16 mouse cellular contexts compared by ENCODE assay signal in genomic region chr6:108695844-108696821, GRCm38 (mm10). TPM values are rescaled to one million over a fixed set of nuclear protein-coding genes. Genes with fewer than 3 reads are reported as not detected.
DNase-seq lines count a peak whose midpoint lies in the region; ATAC-seq and TF ChIP-seq lines count a peak whose summit lies in the region.
"Had no signal": no experiment of that assay in that cellular context is flagged by ENCODE, and none has a peak within 500 bp of the region (broad histone marks: within the 10 kb centered on the region; RNA-seq: fewer than 3 reads in every experiment).

No protein-coding gene starts in this region.

- H3K27me3 ChIP-seq in CH12.LX (replicated peaks), result no peaks in the 10 kb centered on the region
- H3K27me3 ChIP-seq: intestine, embryonic 15.5 days; kidney, embryonic 15.5 days; lung, embryonic 15.5 days; neural tube, embryonic 12.5 days had no signal

- H3K9ac ChIP-seq in CH12.LX (ENCODE audit: insufficient read depth, low read depth), result peak overlapping the region; percentile 49
- H3K9ac ChIP-seq: hindbrain, embryonic 13.5 days; intestine, embryonic 15.5 days; kidney, embryonic 15.5 days; lung, embryonic 15.5 days; neural tube, embryonic 12.5 days had no signal

- no peaks in the 10 kb centered on the region for H3K9me3 ChIP-seq in CH12.LX (replicated peaks; ENCODE audit: low read length)
- H3K9me3 ChIP-seq: hindbrain, embryonic 13.5 days; intestine, embryonic 15.5 days; kidney, embryonic 15.5 days; lung, embryonic 15.5 days; neural tube, embryonic 12.5 days had no signal

- DNase-seq in CH12.LX (ENCODE audit: extremely low read depth), result peak; percentile 92
- DNase-seq in spleen, postnatal 10 days (ENCODE audit: low spot score in 2 of 2), result peak; percentile 32 to 39
- no peak for DNase-seq in frontal cortex, postnatal 10 days (ENCODE audit: low spot score in 2 of 2)
- no peak for DNase-seq in cerebellum, postnatal 36 days
- DNase-seq in layer of hippocampus, postnatal 14 days (ENCODE audit: low spot score in 2 of 2), result no peak
- DNase-seq: cerebellum, adult 11-12 months; thymus, adult 2 months had no signal

- H3K27ac ChIP-seq in CH12.LX (ENCODE audit: insufficient read depth, low read depth), result peak overlapping the region; percentile 96
- peak overlapping the region; percentile 66 for H3K27ac ChIP-seq in bone marrow, adult 2 months (ENCODE audit: control insufficient read depth, insufficient read depth, low read depth, low read length, poor library complexity)
- H3K27ac ChIP-seq: hindbrain, embryonic 13.5 days; intestine, embryonic 15.5 days; kidney, embryonic 15.5 days; layer of hippocampus, adult 2 months; lung, embryonic 15.5 days; neural tube, embryonic 12.5 days had no signal

- H3K4me2 ChIP-seq in CH12.LX (ENCODE audit: insufficient read depth, low read depth, poor library complexity, severe bottlenecking), result peak overlapping the region; percentile 77
- H3K4me2 ChIP-seq: hindbrain, embryonic 13.5 days; intestine, embryonic 15.5 days; kidney, embryonic 15.5 days; lung, embryonic 15.5 days; neural tube, embryonic 12.5 days had no signal

- TF ChIP-seq EP300 in CH12.LX (IDR thresholded peaks at IDR 0.05; ENCODE audit: low read length), result peak; percentile 91

- no peaks in the 10 kb centered on the region for H3K36me3 ChIP-seq in CH12.LX (replicated peaks in 1 of 2; ENCODE audit: control insufficient read depth in 1 of 2, insufficient read depth in 1 of 2, low read length in 1 of 2)
- H3K36me3 ChIP-seq: hindbrain, embryonic 13.5 days; intestine, embryonic 15.5 days; kidney, embryonic 15.5 days; lung, embryonic 15.5 days; neural tube, embryonic 12.5 days had no signal

- H3K4me3 ChIP-seq in CH12.LX (replicated peaks in 1 of 3; ENCODE audit: low read depth in 2 of 3, low read length in 2 of 3, poor library complexity in 1 of 3), result peak overlapping the region; percentile 21 to 36 (median 28)
- no peak overlapping the region for H3K4me3 ChIP-seq in bone marrow, adult 2 months (replicated peaks; ENCODE audit: control insufficient read depth, low read depth, low read length)
- H3K4me3 ChIP-seq: hindbrain, embryonic 13.5 days; intestine, embryonic 15.5 days; kidney, embryonic 15.5 days; layer of hippocampus, adult 2 months; lung, embryonic 15.5 days; neural tube, embryonic 12.5 days had no signal

- whole genome bisulfite sequencing in bone marrow, adult 2 months, result 26% methylated on average over 11 of the region's 11 CpGs

- dilution Hi-C loops in CH12.LX (cut with MboI; ENCODE audit: extremely low pct_ligation_motif_present, extremely low pct_unique_long_range_greater_than_20kb, low sequenced_read_pairs), result no loop called here

- H3K79me2 ChIP-seq in CH12.LX (replicated peaks; ENCODE audit: control insufficient read depth, extremely low read depth, insufficient read depth, poor library complexity, severe bottlenecking), result no peaks in the 10 kb centered on the region

- TF ChIP-seq POLR2A in CH12.LX (IDR thresholded peaks at IDR 0.05; ENCODE audit: low read depth, low read length), result peak; percentile 46
- TF ChIP-seq POLR2A in bone marrow, adult 2 months (IDR thresholded peaks at IDR 0.05; ENCODE audit: borderline replicate concordance, control insufficient read depth, low read depth, low read length), result no peak

- H3K4me1 ChIP-seq in CH12.LX (ENCODE audit: control insufficient read depth in 1 of 2, insufficient read depth in 2 of 2), result peaks cover 48 to 84% of the 10 kb centered on the region in 2 experiments
- peaks cover 8% of the 10 kb centered on the region for H3K4me1 ChIP-seq in bone marrow, adult 2 months (ENCODE audit: control insufficient read depth, insufficient read depth, low read length)

- ATAC-seq in megakaryocyte, adult 5-6 weeks (ENCODE audit: poor library complexity, severe bottlenecking), result peak; percentile 82
- ATAC-seq: intestine, embryonic 15.5 days; midbrain, embryonic 16.5 days had no signal

- no peak for TF ChIP-seq CTCF in CH12.LX (conservative IDR thresholded peaks at IDR 0.05 in 1 of 2, IDR thresholded peaks at IDR 0.05 in 1 of 2; ENCODE audit: low read depth in 2 of 2, low read length in 2 of 2)
- no peak for TF ChIP-seq CTCF in bone marrow, adult 2 months (IDR thresholded peaks at IDR 0.05; ENCODE audit: control insufficient read depth, insufficient read depth, low read length)

- in situ Hi-C loops in CH12.LX (cut with MboI; ENCODE audit: low pct_ligation_motif_present, low pct_unique_long_range_greater_than_20kb, low sequenced_read_pairs), result no loop called here

- TF ChIP-seq RAD21 in CH12.LX (IDR thresholded peaks at IDR 0.05; ENCODE audit: low read depth, low read length), result no peak; the same call in 1 of the 2 replicates

TF ChIP-seq in CH12.LX, 34 proteins besides CTCF, POLR2A, EP300 and RAD21:
- TF ChIP-seq HCFC1 (IDR thresholded peaks at IDR 0.05; ENCODE audit: low read depth, low read length), result no peak; the same call in 1 of the 2 replicates
- TF ChIP-seq ZKSCAN1 (IDR thresholded peaks at IDR 0.05; ENCODE audit: borderline replicate concordance, low read depth, low read length), result no peak
- TF ChIP-seq SMC3 (IDR thresholded peaks at IDR 0.05; ENCODE audit: low read depth, low read length), result no peak; the same call in none of the 2 replicates
- TF ChIP-seq ZMIZ1 (IDR thresholded peaks at IDR 0.05; ENCODE audit: low read depth, low read length), result no peak; the same call in none of the 2 replicates
- 0 out of 2 replicates have a peak, but pooled peaks have one; percentile 59 for TF ChIP-seq KAT2A (IDR thresholded peaks at IDR 0.05; ENCODE audit: insufficient replicate concordance, low read length)
- TF ChIP-seq ETS1 (conservative IDR thresholded peaks at IDR 0.05; ENCODE audit: low read depth, low read length), result peak; percentile 87
- peak; percentile 95 for TF ChIP-seq BHLHE40 (IDR thresholded peaks at IDR 0.05; ENCODE audit: low read depth, low read length)
- TF ChIP-seq CHD2 (IDR thresholded peaks at IDR 0.05; ENCODE audit: low read length), result 0 out of 2 replicates have a peak, but pooled peaks have one; percentile 68
- 0 out of 2 replicates have a peak, but pooled peaks have one; percentile 45 for TF ChIP-seq JUND (conservative IDR thresholded peaks at IDR 0.05; ENCODE audit: low read depth, low read length)
- peak; percentile 96 for TF ChIP-seq IRF4 (IDR thresholded peaks at IDR 0.05; ENCODE audit: low read depth, low read length)
- TF ChIP-seq ELF1 (IDR thresholded peaks at IDR 0.05; ENCODE audit: low read depth, low read length), result peak; percentile 7; the same call in 1 of the 2 replicates
- peak; percentile 70; the same call in 1 of the 2 replicates for TF ChIP-seq MYC (IDR thresholded peaks at IDR 0.05; ENCODE audit: low read depth, low read length)
- no peak for TF ChIP-seq ZC3H11A (IDR thresholded peaks at IDR 0.05; ENCODE audit: low read depth, low read length)
- peak; percentile 54 for TF ChIP-seq MAZ (IDR thresholded peaks at IDR 0.05; ENCODE audit: low read depth, low read length)
- TF ChIP-seq MAFK (IDR thresholded peaks at IDR 0.05; ENCODE audit: insufficient replicate concordance, low read length), result peak; percentile 58; the same call in 1 of the 2 replicates
- peak; percentile 79 for TF ChIP-seq SIN3A (IDR thresholded peaks at IDR 0.05; ENCODE audit: low read length)
- no peak; the same call in 1 of the 2 replicates for TF ChIP-seq ZNF384 (IDR thresholded peaks at IDR 0.05; ENCODE audit: low read depth, low read length)
- TF ChIP-seq CHD1 (IDR thresholded peaks at IDR 0.05; ENCODE audit: low read depth, low read length), result peak; percentile 63
- peak; percentile 77; the same call in 1 of the 2 replicates for TF ChIP-seq MEF2A (IDR thresholded peaks at IDR 0.05; ENCODE audit: borderline replicate concordance, low read depth, low read length)
- TF ChIP-seq TBP (conservative IDR thresholded peaks at IDR 0.05; ENCODE audit: low read depth, low read length), result peak; percentile 42; the same call in 1 of the 2 replicates
- no peak for TF ChIP-seq GABPA (IDR thresholded peaks at IDR 0.05; ENCODE audit: insufficient replicate concordance, low read depth, low read length)
- peak; percentile 26; the same call in 1 of the 2 replicates for TF ChIP-seq NELFE (IDR thresholded peaks at IDR 0.05; ENCODE audit: low read depth, low read length)
- no peak for TF ChIP-seq PAX5 (IDR thresholded peaks at IDR 0.05; ENCODE audit: low read length)
- no peak for TF ChIP-seq POLR2AphosphoS2 (IDR thresholded peaks at IDR 0.05; ENCODE audit: low read depth, low read length)
- TF ChIP-seq NRF1 (IDR thresholded peaks at IDR 0.05; ENCODE audit: low read depth, low read length), result no peak
- peak; percentile 92 for TF ChIP-seq TCF12 (IDR thresholded peaks at IDR 0.05; ENCODE audit: low read depth, low read length)
- peak; percentile 88 for TF ChIP-seq MAX (IDR thresholded peaks at IDR 0.05; ENCODE audit: low read length)
- no peak for TF ChIP-seq USF1 (IDR thresholded peaks at IDR 0.05; ENCODE audit: low read depth, low read length)
- TF ChIP-seq RCOR1 (conservative IDR thresholded peaks at IDR 0.05; ENCODE audit: low read depth, low read length), result peak; percentile 92; the same call in 1 of the 2 replicates
- TF ChIP-seq E2F4 (IDR thresholded peaks at IDR 0.05; ENCODE audit: insufficient replicate concordance, low read depth, low read length), result no peak
- TF ChIP-seq USF2 (conservative IDR thresholded peaks at IDR 0.05; ENCODE audit: low read depth, low read length), result no peak
- no peak for TF ChIP-seq UBTF (IDR thresholded peaks at IDR 0.05; ENCODE audit: low read depth, low read length)
- no peak for TF ChIP-seq JUN (IDR thresholded peaks at IDR 0.05; ENCODE audit: insufficient read depth, low read depth, low read length)
- TF ChIP-seq MXI1 (IDR thresholded peaks at IDR 0.05; ENCODE audit: low read depth, low read length), result peak; percentile 75

RNA-seq across cellular contexts. Expression of gene Bhlhe40, which starts 35.7 kb away (rescaled TPM):
- total RNA-seq in CH12.LX (2012; rRNA removed) (77.7 and 130 TPM in 2 replicates), CH12.LX (2014; rRNA removed) (44.6 and 55.4 TPM in 2 replicates)
- polyA plus RNA-seq in CH12.LX (2012; ENCODE audit: insufficient read length, low read depth), result 109 and 117 TPM in 2 replicates
- 3.8 and 6.9 TPM in 2 replicates for polyA plus RNA-seq in bone marrow, adult 2 months (2011; ENCODE audit: insufficient read depth, insufficient read length, low replicate concordance, missing spikeins)
- 5.7 and 11.9 TPM in 2 replicates for total RNA-seq in megakaryocyte, adult 5-6 weeks (2015)
- 11.6 and 14.3 TPM in 2 replicates for total RNA-seq in megakaryocyte, adult 5-6 weeks (2017)
- 10 to 100 TPM; 47.6 to 58.7 TPM for total RNA-seq in layer of hippocampus, postnatal 14 days (2021)

Comparison
In these comparisons a context has a peak if more than half of its experiments do, and no peak if none do; other contexts are left out.
1. DNase-seq: peak in CH12.LX (single experiment) and spleen, postnatal 10 days (2 of 2); none in frontal cortex, postnatal 10 days (0 of 2), cerebellum, postnatal 36 days (0 of 2) and layer of hippocampus, postnatal 14 days (0 of 2).